Mouse (Mus musculus) G1E-ER4 (cell line): ENCODE measurements around the gene Zfp646. TPM values are rescaled to one million over a fixed set of nuclear protein-coding genes. Genes with fewer than 3 reads are reported as not detected.

Source experiments
- GATA1 ChIP-seq: IDR thresholded peaks from one replicate; pipeline ENCODE4 v1.8.0; 2012; ENCODE audit warnings: low read length, inconsistent platforms
- polyA plus RNA-seq: library from polyadenylated mRNA; stranded (reverse); fragments of >175 nt; gene quantifications from 2 replicates; pipeline ENCODE4 v1.2.3, GENCODE M21; 2012

The Zfp646 gene
- polyA plus RNA-seq, 1 experiment, result 24.0 TPM

GRCm38 (mm10) chr7:127903971-127904796, 28.2 kb downstream of the Zfp646 start, which contains the start of gene Bckdk:
Gene Bckdk, plus strand, starts transcription at chr7:127904082.
- no peak for TF ChIP-seq GATA1

- TF ChIP-seq GATA1, result no peak
Observed at GRCm38 (mm10) chr7:127907939-127908338, 31.9 kb downstream of the Zfp646 start.

GRCm38 (mm10) chr7:127908656-127909055, 32.6 kb downstream of the Zfp646 start:
- TF ChIP-seq GATA1, result no peak

GRCm38 (mm10) chr7:127912190-127912871, 36.3 kb downstream of the Zfp646 start, which contains the start of gene Kat8:
Gene Kat8, plus strand, starts transcription at chr7:127912516.
- no peak for TF ChIP-seq GATA1

GRCm38 (mm10) chr7:127912938-127913337, 36.9 kb downstream of the Zfp646 start:
- TF ChIP-seq GATA1, result no peak

GRCm38 (mm10) chr7:127915293-127915692, 39.3 kb downstream of the Zfp646 start:
- TF ChIP-seq GATA1, result no peak

GRCm38 (mm10) chr7:127918203-127918602, 42.2 kb downstream of the Zfp646 start:
- no peak for TF ChIP-seq GATA1

GRCm38 (mm10) chr7:127919290-127919689, 43.3 kb downstream of the Zfp646 start:
- TF ChIP-seq GATA1, result no peak

GRCm38 (mm10) chr7:127921516-127921915, 45.5 kb downstream of the Zfp646 start:
- no peak for TF ChIP-seq GATA1

- no peak for TF ChIP-seq GATA1
Observed at GRCm38 (mm10) chr7:127922451-127923275, 46.6 kb downstream of the Zfp646 start.

GRCm38 (mm10) chr7:127923714-127924113, 47.7 kb downstream of the Zfp646 start:
- no peak for TF ChIP-seq GATA1

GRCm38 (mm10) chr7:127925252-127925651, 49.2 kb downstream of the Zfp646 start:
- TF ChIP-seq GATA1, result no peak

GRCm38 (mm10) chr7:127926066-127926465, 50.0 kb downstream of the Zfp646 start:
- no peak for TF ChIP-seq GATA1

- TF ChIP-seq GATA1, result no peak
Observed at GRCm38 (mm10) chr7:127926846-127927245, 50.8 kb downstream of the Zfp646 start.

- TF ChIP-seq GATA1, result no peak
Observed at GRCm38 (mm10) chr7:127927726-127928125, 51.7 kb downstream of the Zfp646 start.

GRCm38 (mm10) chr7:127928596-127928995, 52.6 kb downstream of the Zfp646 start:
- no peak for TF ChIP-seq GATA1
